8 mouse cellular contexts compared by ENCODE assay signal in the genomic region with DNA sequence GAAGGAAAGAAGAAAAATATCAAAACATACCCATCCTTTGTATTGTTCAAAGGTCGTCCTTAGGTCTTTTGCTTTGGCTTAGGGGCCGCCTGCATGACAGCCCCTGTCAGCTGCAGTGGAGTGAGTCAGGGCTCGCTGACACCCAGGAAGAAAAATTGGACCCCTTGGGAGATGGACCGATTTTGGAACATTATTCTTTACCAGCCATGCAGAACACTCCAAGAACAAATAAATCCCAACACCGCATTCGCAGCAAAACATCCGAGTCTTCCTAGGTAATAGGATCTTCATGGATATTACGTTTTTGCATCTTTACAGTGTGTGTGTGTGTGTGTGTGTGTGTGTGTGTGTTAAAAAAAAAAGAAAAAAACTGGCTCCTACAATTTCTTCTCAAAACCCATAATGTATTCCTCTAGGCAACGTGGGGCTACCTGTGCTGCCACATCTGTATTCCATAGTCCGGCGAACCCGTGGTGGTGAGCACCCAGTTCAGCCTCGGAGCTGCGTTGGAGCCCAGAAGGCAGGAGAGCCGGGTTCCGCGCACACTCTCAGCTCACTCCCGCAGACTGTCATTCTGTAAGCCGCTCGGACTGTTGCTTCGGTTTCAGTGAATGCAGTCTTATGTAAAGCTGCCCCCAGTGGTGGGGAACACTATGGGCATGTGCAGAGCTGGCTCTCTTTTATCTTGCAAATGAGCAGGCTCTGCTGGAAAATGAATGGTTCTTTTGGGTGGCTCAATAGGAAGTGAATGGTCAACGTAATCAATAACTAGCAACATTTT. TPM values are rescaled to one million over a fixed set of nuclear protein-coding genes. Genes with fewer than 3 reads are reported as not detected.
A peak's percentile ranks its signal among the peaks of the same experiment; 100 is the strongest.
DNase-seq lines count a peak whose midpoint lies in the region; ATAC-seq and TF ChIP-seq lines count a peak whose summit lies in the region.

Gene Lrrtm3, minus strand, starts transcription at position 598 of the 781 bp plus-strand sequence.

- no peak for TF ChIP-seq POLR2A in liver, adult 2 months (IDR thresholded peaks at IDR 0.05; ENCODE audit: extremely low read depth, insufficient read depth, low read length)

- H3K4me3 ChIP-seq in embryonic facial prominence, embryonic 13.5 days: peak within 1 kb of the TSS; percentile 47
- peak within 1 kb of the TSS; percentile 35 for H3K4me3 ChIP-seq in heart, embryonic 15.5 days
- H3K4me3 ChIP-seq in liver, adult 2 months (ENCODE audit: insufficient read depth, low read depth, low read length): no peak within 1 kb of the TSS
- H3K4me3 ChIP-seq in neural tube, embryonic 13.5 days: peak within 1 kb of the TSS; percentile 55

- WGBS in embryonic facial prominence, embryonic 13.5 days: 2% methylated on average over 22 of the region's 22 CpGs
- WGBS in heart, embryonic 15.5 days: 6% methylated on average over 22 of the region's 22 CpGs
- 8% methylated on average over 22 of the region's 22 CpGs for WGBS in liver, adult 2 months
- WGBS in neural tube, embryonic 13.5 days: under 1% methylated on average over 22 of the region's 22 CpGs

- no peak for TF ChIP-seq CTCF in liver, adult 2 months (IDR thresholded peaks at IDR 0.05; ENCODE audit: low read depth, low read length)

- peak within 1 kb of the TSS; percentile 78 for H3K4me2 ChIP-seq in embryonic facial prominence, embryonic 13.5 days
- peak within 1 kb of the TSS; percentile 59 for H3K4me2 ChIP-seq in heart, embryonic 15.5 days
- H3K4me2 ChIP-seq in neural tube, embryonic 13.5 days: peak within 1 kb of the TSS; percentile 86

- H3K79me2 ChIP-seq in liver, adult 2 months (ENCODE audit: control insufficient read depth, insufficient read depth, low read length): no peaks in the 10 kb centered on the region

- ATAC-seq in embryonic facial prominence, embryonic 13.5 days (ENCODE audit: insufficient number of reproducible peaks, insufficient read depth, low FRiP score, low TSS enrichment, low read depth): peak; percentile 70; the same call in 1 of the 2 replicates
- peak; percentile 83 for ATAC-seq in heart, embryonic 15.5 days (replicated peaks; ENCODE audit: insufficient number of reproducible peaks, insufficient read depth, low FRiP score, low read depth)
- peak; percentile 91 for ATAC-seq in neural tube, embryonic 13.5 days (ENCODE audit: low read depth)

- H3K27ac ChIP-seq in embryonic facial prominence, embryonic 13.5 days: no peak within 1 kb of the TSS
- H3K27ac ChIP-seq in heart, embryonic 15.5 days: no peak within 1 kb of the TSS
- H3K27ac ChIP-seq in liver, adult 2 months (replicated peaks; ENCODE audit: insufficient read depth, low read depth, low read length): no peak within 1 kb of the TSS
- peak within 1 kb of the TSS; percentile 70; the same call in 1 of the 2 replicates for H3K27ac ChIP-seq in neural tube, embryonic 13.5 days (replicated peaks)

- DNase-seq in gastrocnemius, adult 18-20 months (ENCODE audit: low spot score): peak; percentile 30
- no peak for DNase-seq in gastrocnemius, adult 8-10 months (ENCODE audit: low spot score in 2 of 2)
- peak; percentile 47 for DNase-seq in kidney, postnatal 14 days
- DNase-seq in liver, adult 2 months (ENCODE audit: extremely low read depth, low read depth, low spot score): peak; percentile 29
- no peak for DNase-seq in urinary bladder, postnatal 36 days (ENCODE audit: low spot score in 2 of 2)

- peak within 1 kb of the TSS; percentile 58 for H3K9ac ChIP-seq in embryonic facial prominence, embryonic 13.5 days
- H3K9ac ChIP-seq in heart, embryonic 15.5 days: no peak within 1 kb of the TSS
- no peak within 1 kb of the TSS for H3K9ac ChIP-seq in liver, adult 2 months (ENCODE audit: low read depth, low read length)
- H3K9ac ChIP-seq in neural tube, embryonic 13.5 days: peak within 1 kb of the TSS; percentile 79

- peaks cover 36% of the 10 kb centered on the region for H3K27me3 ChIP-seq in embryonic facial prominence, embryonic 13.5 days
- peaks cover 12% of the 10 kb centered on the region for H3K27me3 ChIP-seq in heart, embryonic 15.5 days
- peaks cover 4% of the 10 kb centered on the region; the same call in 1 of the 2 replicates for H3K27me3 ChIP-seq in liver, adult 2 months (ENCODE audit: control insufficient read depth, insufficient read depth, low read length)
- H3K27me3 ChIP-seq in neural tube, embryonic 13.5 days: peaks cover 7% of the 10 kb centered on the region

- no peaks in the 10 kb centered on the region for H3K9me3 ChIP-seq in embryonic facial prominence, embryonic 13.5 days
- no peaks in the 10 kb centered on the region for H3K9me3 ChIP-seq in heart, embryonic 15.5 days (replicated peaks)
- H3K9me3 ChIP-seq in neural tube, embryonic 13.5 days: no peaks in the 10 kb centered on the region

- peaks cover 28% of the 10 kb centered on the region for H3K4me1 ChIP-seq in embryonic facial prominence, embryonic 13.5 days
- peaks cover 26% of the 10 kb centered on the region for H3K4me1 ChIP-seq in heart, embryonic 15.5 days (replicated peaks)
- 0 out of 2 replicates have a peak, but pooled peaks cover 2% of the 10 kb centered on the region for H3K4me1 ChIP-seq in liver, adult 2 months (ENCODE audit: control insufficient read depth, insufficient read depth, low read length)
- peaks cover 38% of the 10 kb centered on the region for H3K4me1 ChIP-seq in neural tube, embryonic 13.5 days (replicated peaks)

- H3K36me3 ChIP-seq in embryonic facial prominence, embryonic 13.5 days: no peaks in the 10 kb centered on the region
- no peaks in the 10 kb centered on the region for H3K36me3 ChIP-seq in heart, embryonic 15.5 days
- H3K36me3 ChIP-seq in liver, adult 2 months (ENCODE audit: control insufficient read depth, insufficient read depth, low read length): no peaks in the 10 kb centered on the region
- no peaks in the 10 kb centered on the region for H3K36me3 ChIP-seq in neural tube, embryonic 13.5 days

RNA-seq across cellular contexts. Expression of gene Lrrtm3, which starts in this region (rescaled TPM):
- under 1 TPM; 0.43 TPM for total RNA-seq in gastrocnemius, adult 18-20 months (2021)
- total RNA-seq in gastrocnemius, adult 8-10 months (2022): under 1 TPM; 0.10 to 0.99 (median 0.34) TPM
- polyA plus RNA-seq in embryonic facial prominence, embryonic 13.5 days (2015; fragmentation: Nextera tagmentation; extraction: Ambion mirVana): 9.9 and 13.1 TPM in 2 replicates
- polyA plus RNA-seq in heart, embryonic 15.5 days (2015; fragmentation: Nextera tagmentation; extraction: Ambion mirVana): 1.5 TPM in 2 replicates
- 0.20 TPM in 1 of 2 replicates, not detected in the other for total RNA-seq in liver, adult 2 months (2014; rRNA removed)
- polyA plus RNA-seq in liver, adult 2 months (2012; rRNA removed): 0.04 TPM in 1 of 2 replicates, not detected in the other
- 20.1 and 21.0 TPM in 2 replicates for polyA plus RNA-seq in neural tube, embryonic 13.5 days (2015; fragmentation: Nextera tagmentation; extraction: Ambion mirVana)

Comparison
In these comparisons a context has a peak if more than half of its experiments do, and no peak if none do; other contexts are left out.
1. Peak in DNase-seq in gastrocnemius, adult 18-20 months; RNA of the gene not detected or under 1 TPM.
2. Peak in DNase-seq in liver, adult 2 months; RNA of the gene not detected or under 1 TPM.
3. H3K9ac ChIP-seq: peak in embryonic facial prominence, embryonic 13.5 days (single experiment) and neural tube, embryonic 13.5 days (single experiment); none in heart, embryonic 15.5 days (single experiment) and liver, adult 2 months (single experiment).
4. Peak in every context shown above with its lines, with median percentiles within 50 percentile points of each other: ATAC-seq and H3K4me2 ChIP-seq.